Comparison of ENCODE assay signal across 10 mouse cellular contexts in genomic region chr17:74860180-74860993, GRCm38 (mm10).
"Had no signal": no experiment of that assay in that cellular context is flagged by ENCODE, and none has a peak within 500 bp of the region (broad histone marks: within the 10 kb centered on the region; RNA-seq: fewer than 3 reads in every experiment).

No protein-coding gene starts in this region.

- H3K4me3 ChIP-seq: left cerebral cortex, adult 2 months; limb, embryonic 15.5 days; liver, embryonic 12.5 days; lung, embryonic 15.5 days had no signal

- H3K4me2 ChIP-seq: limb, embryonic 15.5 days; liver, embryonic 12.5 days; lung, embryonic 15.5 days; midbrain, embryonic 11.5 days had no signal

- H3K27ac ChIP-seq: left cerebral cortex, adult 2 months; limb, embryonic 15.5 days; liver, embryonic 12.5 days; lung, embryonic 15.5 days; stomach, postnatal 0 days had no signal

- H3K9ac ChIP-seq: limb, embryonic 15.5 days; liver, embryonic 12.5 days; lung, embryonic 15.5 days had no signal

- H3K4me1 ChIP-seq: limb, embryonic 15.5 days; lung, embryonic 15.5 days had no signal

- H3K27me3 ChIP-seq: limb, embryonic 15.5 days; liver, embryonic 12.5 days; lung, embryonic 15.5 days had no signal

- DNase-seq: kidney, adult 8-10 months; kidney, postnatal 25 days; lung, postnatal 4 days; thymus, postnatal 4 days had no signal

- H3K9me3 ChIP-seq: limb, embryonic 15.5 days; liver, embryonic 12.5 days; lung, embryonic 15.5 days had no signal

- H3K36me3 ChIP-seq: limb, embryonic 15.5 days; lung, embryonic 15.5 days had no signal

- ATAC-seq: liver, embryonic 12.5 days had no signal
